Mouse (Mus musculus) olfactory bulb, adult 2 months (tissue): ENCODE measurements around the gene Sdad1.
A peak's percentile ranks its signal among the peaks of the same experiment; 100 is the strongest.

Source experiments
- CTCF ChIP-seq: fragments of 200-500 bp; IDR thresholded peaks from 2 replicates; pipeline ENCODE4 v1.5.1; 2012; ENCODE audit warnings: low read depth, mild to moderate bottlenecking, low read length, moderate library complexity; ENCODE audit not compliant: insufficient read depth
- POLR2A ChIP-seq: fragments of 200-500 bp; IDR thresholded peaks from 2 replicates; pipeline ENCODE4 v1.6.1; 2012; ENCODE audit warnings: mild to moderate bottlenecking, low read depth, low read length, moderate library complexity; ENCODE audit not compliant: insufficient read depth

- TF ChIP-seq CTCF (peak; percentile 33; the same call in 1 of the 2 replicates), POLR2A (peak; percentile 39)
Observed at GRCm38 (mm10) chr5:92309681-92310511, at the start of gene Sdad1.
